Mouse (Mus musculus) kidney, embryonic 16.5 days (tissue): ENCODE data around the gene Ndrg2. TPM values are rescaled to one million over a fixed set of nuclear protein-coding genes. Genes with fewer than 3 reads are reported as not detected.

Experiments
- ATAC-seq: fragments of 200-750 bp; cut with Nextera tagmentation; 2 replicates; pipeline ENCODE4 v1.8.0; 2017; ENCODE audit warnings: moderate TSS enrichment; ENCODE audit not compliant: low FRiP score, low TSS enrichment
- H3K27ac ChIP-seq: fragments of 300-500 bp; sonication (generic); 2 replicates; pipeline ENCODE4 v1.5.1; 2014; ENCODE audit warnings: low read length
- H3K27me3 ChIP-seq: fragments of 300-500 bp; sonication (generic); 2 replicates; pipeline ENCODE4 v1.6.1; 2014; ENCODE audit warnings: low read length, control low read depth, mixed read lengths; ENCODE audit not compliant: insufficient read depth
- H3K36me3 ChIP-seq: fragments of 300-500 bp; sonication (generic); 2 replicates; pipeline ENCODE4 v1.6.1; 2014; ENCODE audit warnings: low read length, control low read depth, mixed read lengths; ENCODE audit not compliant: insufficient read depth
- H3K4me1 ChIP-seq: fragments of 300-500 bp; sonication (generic); 2 replicates; pipeline ENCODE4 v1.6.1; 2014; ENCODE audit warnings: low read length, control low read depth, mixed read lengths; ENCODE audit not compliant: insufficient read depth
- H3K4me2 ChIP-seq: fragments of 300-500 bp; sonication (generic); replicated peaks from 2 replicates; pipeline ENCODE4 v1.6.1; 2014; ENCODE audit warnings: low read depth, low read length
- H3K4me3 ChIP-seq: fragments of 300-500 bp; sonication (generic); 2 replicates; pipeline ENCODE4 v1.5.1; 2014; ENCODE audit warnings: mild to moderate bottlenecking, low read length
- H3K9ac ChIP-seq: fragments of 300-500 bp; sonication (generic); replicated peaks from 2 replicates; pipeline ENCODE4 v1.6.1; 2014; ENCODE audit warnings: low read length
- H3K9me3 ChIP-seq: fragments of 300-500 bp; sonication (generic); 2 replicates; pipeline ENCODE4 v1.6.1; 2016; ENCODE audit warnings: low read length, control low read depth
- WGBS: fragments of 180-500 bp; shearing (Covaris S2); extraction: QIAGEN DNeasy Blood & Tissue Kit; methylation state at CpG from one replicate; pipeline ENCODE4 v1.1.7; 2014; 5-methylcytosine and 5-hydroxymethylcytosine counted together
- polyA plus RNA-seq: library from polyadenylated mRNA; unstranded; fragments of >200 nt; fragmentation: Nextera tagmentation; extraction: Ambion mirVana; gene quantifications from 2 replicates; pipeline ENCODE4 v1.2.1, GENCODE M21; 2015

Gene Ndrg2
- polyA plus RNA-seq, 1 experiment from 2014 or later, result 59.5 TPM

DNA sequence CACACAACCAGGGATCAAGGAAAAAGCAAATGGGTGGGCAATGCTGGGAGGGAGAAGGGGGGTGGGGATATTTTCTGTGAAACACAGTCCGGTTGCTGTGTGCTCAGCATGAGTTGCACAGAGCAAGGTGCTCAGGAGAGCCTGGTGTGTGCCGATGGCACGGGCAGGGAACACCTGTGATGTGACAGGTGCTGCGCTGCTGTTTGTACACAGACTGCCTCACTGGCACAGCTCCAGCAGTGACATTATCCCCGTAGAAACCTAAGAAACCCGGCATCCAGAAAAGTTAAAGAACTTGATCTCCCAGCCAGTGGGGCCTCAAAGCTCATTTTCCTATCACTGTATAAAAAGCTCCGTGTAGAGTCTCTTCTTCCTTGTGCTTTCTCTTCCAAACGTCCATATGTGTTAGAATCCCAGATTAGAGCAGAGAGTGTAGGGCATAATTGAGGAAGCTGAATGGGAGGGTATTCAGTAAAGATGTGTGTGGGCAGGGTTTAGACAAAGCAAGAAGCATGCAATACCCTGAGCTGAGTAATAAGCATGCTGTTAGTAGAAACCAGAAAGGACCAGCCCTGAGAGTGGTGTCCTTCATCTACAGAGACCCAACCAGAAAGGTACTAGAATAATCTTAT, 17.3 kb downstream of the Ndrg2 start:
- H3K4me3 ChIP-seq, result no peak overlapping the region
- peaks cover 8% of the 10 kb centered on the region for H3K36me3 ChIP-seq
- no peaks in the 10 kb centered on the region for H3K27me3 ChIP-seq
- no peak for ATAC-seq
- H3K9ac ChIP-seq, result no peak overlapping the region
- WGBS, result 76% methylated on average over 8 of the region's 8 CpGs
- no peak overlapping the region for H3K27ac ChIP-seq
- H3K9me3 ChIP-seq, result no peaks in the 10 kb centered on the region
- H3K4me1 ChIP-seq, result no peaks in the 10 kb centered on the region
- H3K4me2 ChIP-seq, result no peak overlapping the region

DNA sequence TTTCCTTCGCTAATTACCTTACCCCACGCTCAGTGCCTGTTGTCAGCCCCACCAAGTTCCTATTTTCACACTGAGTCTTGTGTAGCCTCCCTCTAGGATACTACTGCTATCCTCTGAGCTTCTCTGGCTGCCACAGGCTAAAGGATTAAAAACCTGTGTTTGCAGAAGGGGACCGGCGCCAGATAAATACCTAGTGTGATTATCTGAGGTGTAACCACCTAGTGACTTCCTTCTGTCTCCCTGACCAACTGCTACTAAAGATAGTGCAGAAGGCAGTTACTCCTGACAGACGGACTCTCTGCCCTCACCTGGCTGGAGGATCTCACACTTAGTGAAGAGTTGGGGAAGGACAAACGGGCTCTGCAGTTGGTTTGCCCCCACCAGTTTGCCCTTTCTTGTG, 17.9 kb downstream of the Ndrg2 start:
- no peak overlapping the region for H3K4me2 ChIP-seq
- 83% methylated on average over 6 of the region's 6 CpGs for WGBS
- H3K4me1 ChIP-seq, result no peaks in the 10 kb centered on the region
- H3K27me3 ChIP-seq, result no peaks in the 10 kb centered on the region
- no peaks in the 10 kb centered on the region for H3K9me3 ChIP-seq
- H3K27ac ChIP-seq, result no peak overlapping the region
- no peak overlapping the region for H3K9ac ChIP-seq
- peaks cover 15% of the 10 kb centered on the region for H3K36me3 ChIP-seq
- H3K4me3 ChIP-seq, result no peak overlapping the region
- no peak for ATAC-seq

DNA sequence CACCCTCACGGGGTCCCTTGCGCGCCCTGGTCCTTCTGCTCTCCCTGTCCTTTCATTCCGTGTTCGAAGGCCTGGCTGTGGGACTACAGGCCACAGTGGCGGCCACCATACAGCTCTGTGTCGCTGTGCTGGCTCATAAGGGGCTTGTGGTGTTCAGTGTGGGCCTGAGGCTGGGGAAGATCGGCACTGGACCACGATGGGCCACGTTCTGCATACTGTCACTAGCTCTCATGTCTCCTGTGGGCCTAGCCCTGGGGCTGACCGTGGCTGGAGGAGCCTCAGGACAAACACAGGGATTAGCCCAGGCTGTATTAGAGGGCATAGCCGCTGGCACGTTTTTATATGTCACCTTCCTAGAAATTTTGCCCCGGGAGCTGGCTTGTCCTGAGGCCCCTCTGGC, 18.9 kb downstream of the Ndrg2 start:
- no peaks in the 10 kb centered on the region for H3K9me3 ChIP-seq
- H3K9ac ChIP-seq, result no peak overlapping the region
- no peak overlapping the region for H3K4me2 ChIP-seq
- no peaks in the 10 kb centered on the region for H3K4me1 ChIP-seq
- no peak overlapping the region for H3K27ac ChIP-seq
- ATAC-seq, result no peak
- H3K36me3 ChIP-seq, result peaks cover 23% of the 10 kb centered on the region
- H3K27me3 ChIP-seq, result no peaks in the 10 kb centered on the region
- no peak overlapping the region for H3K4me3 ChIP-seq
- WGBS, result 79% methylated on average over 14 of the region's 14 CpGs

- H3K9me3 ChIP-seq, result no peaks in the 10 kb centered on the region
- H3K4me1 ChIP-seq, result no peaks in the 10 kb centered on the region
- 64% methylated on average over 3 of the region's 3 CpGs for WGBS
- H3K27ac ChIP-seq, result no peak overlapping the region
- no peak overlapping the region for H3K4me2 ChIP-seq
- H3K36me3 ChIP-seq, result peaks cover 36% of the 10 kb centered on the region
- no peak for ATAC-seq
- no peak overlapping the region for H3K9ac ChIP-seq
- H3K4me3 ChIP-seq, result no peak overlapping the region
- no peaks in the 10 kb centered on the region for H3K27me3 ChIP-seq
These were observed 20.1 kb downstream of the Ndrg2 start for GRCm38 (mm10) chr14:51893809-51894208.

DNA sequence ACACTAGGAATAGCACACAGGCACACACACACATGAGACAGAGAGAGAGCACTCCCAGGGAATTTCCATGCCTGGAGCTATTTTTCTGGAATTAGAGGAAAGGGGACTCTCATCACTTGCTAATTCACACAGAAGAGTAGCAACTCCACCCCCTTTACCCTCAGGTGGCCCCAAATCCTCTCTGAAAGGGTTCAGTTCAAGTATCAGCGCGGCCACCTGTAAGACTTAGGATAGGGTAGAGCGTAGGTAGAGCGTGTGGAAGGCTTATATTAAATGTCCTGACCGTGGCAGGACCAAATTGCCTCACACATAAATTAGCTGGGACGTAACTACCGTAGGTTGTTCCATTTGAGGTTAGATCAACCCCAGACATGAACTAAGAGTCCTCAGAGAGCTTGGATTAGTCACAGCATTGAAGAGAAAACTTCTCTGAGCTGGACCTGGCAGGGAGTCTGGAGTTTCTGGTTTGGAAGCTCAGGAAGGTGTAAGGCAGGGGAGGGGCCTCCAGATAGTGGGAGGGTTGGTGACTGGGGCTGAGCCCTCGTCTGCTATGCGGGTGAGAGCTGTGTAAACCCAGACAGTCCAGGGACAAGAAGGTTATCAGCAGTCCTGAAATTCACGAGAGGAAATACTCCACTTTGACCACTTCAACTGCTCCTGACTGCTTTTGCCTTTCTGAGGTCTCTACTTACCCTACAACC, 20.7 kb downstream of the Ndrg2 start:
- H3K36me3 ChIP-seq, result peaks cover 40% of the 10 kb centered on the region
- H3K4me3 ChIP-seq, result no peak overlapping the region
- H3K27ac ChIP-seq, result no peak overlapping the region
- H3K9ac ChIP-seq, result no peak overlapping the region
- WGBS, result 34% methylated on average over 10 of the region's 10 CpGs
- H3K4me2 ChIP-seq, result no peak overlapping the region
- H3K4me1 ChIP-seq, result no peaks in the 10 kb centered on the region
- H3K9me3 ChIP-seq, result no peaks in the 10 kb centered on the region
- no peak for ATAC-seq
- no peaks in the 10 kb centered on the region for H3K27me3 ChIP-seq

- Histone ChIP-seq H3K9me3 (no peaks in the 10 kb centered on the region), H3K4me1 (no peaks in the 10 kb centered on the region), H3K4me2 (no peak within 1 kb of the TSS), H3K27me3 (no peaks in the 10 kb centered on the region), H3K27ac (no peak within 1 kb of the TSS), H3K4me3 (no peak within 1 kb of the TSS), H3K9ac (no peak within 1 kb of the TSS), H3K36me3 (peaks cover 48% of the 10 kb centered on the region)
- ATAC-seq, result no peak
- WGBS, result 81% methylated on average over 9 of the region's 9 CpGs
These were observed 21.6 kb downstream of the Ndrg2 start, which contains the start of gene Slc39a2 for GRCm38 (mm10) chr14:51892191-51892939. Gene Slc39a2 (plus strand): TSS chr14:51892889.

GRCm38 (mm10) chr14:51889833-51890232, 24.1 kb downstream of the Ndrg2 start:
- no peak overlapping the region for H3K4me3 ChIP-seq
- H3K36me3 ChIP-seq, result peaks cover 57% of the 10 kb centered on the region
- no peaks in the 10 kb centered on the region for H3K9me3 ChIP-seq
- no peak overlapping the region for H3K4me2 ChIP-seq
- no peak overlapping the region for H3K27ac ChIP-seq
- H3K4me1 ChIP-seq, result peaks cover 12% of the 10 kb centered on the region
- no peaks in the 10 kb centered on the region for H3K27me3 ChIP-seq
- ATAC-seq, result no peak
- 91% methylated on average over 6 of the region's 6 CpGs for WGBS
- no peak overlapping the region for H3K9ac ChIP-seq

GRCm38 (mm10) chr14:51886051-51886450, 27.9 kb downstream of the Ndrg2 start:
- H3K4me2 ChIP-seq, result peak overlapping the region; percentile 86
- H3K4me3 ChIP-seq, result no peak overlapping the region
- peaks cover 12% of the 10 kb centered on the region for H3K4me1 ChIP-seq
- H3K27ac ChIP-seq, result no peak overlapping the region
- H3K36me3 ChIP-seq, result peaks cover 43% of the 10 kb centered on the region
- H3K9me3 ChIP-seq, result no peaks in the 10 kb centered on the region
- no peak for ATAC-seq
- no peak overlapping the region for H3K9ac ChIP-seq
- H3K27me3 ChIP-seq, result no peaks in the 10 kb centered on the region
- WGBS, result 64% methylated on average over 6 of the region's 6 CpGs

DNA sequence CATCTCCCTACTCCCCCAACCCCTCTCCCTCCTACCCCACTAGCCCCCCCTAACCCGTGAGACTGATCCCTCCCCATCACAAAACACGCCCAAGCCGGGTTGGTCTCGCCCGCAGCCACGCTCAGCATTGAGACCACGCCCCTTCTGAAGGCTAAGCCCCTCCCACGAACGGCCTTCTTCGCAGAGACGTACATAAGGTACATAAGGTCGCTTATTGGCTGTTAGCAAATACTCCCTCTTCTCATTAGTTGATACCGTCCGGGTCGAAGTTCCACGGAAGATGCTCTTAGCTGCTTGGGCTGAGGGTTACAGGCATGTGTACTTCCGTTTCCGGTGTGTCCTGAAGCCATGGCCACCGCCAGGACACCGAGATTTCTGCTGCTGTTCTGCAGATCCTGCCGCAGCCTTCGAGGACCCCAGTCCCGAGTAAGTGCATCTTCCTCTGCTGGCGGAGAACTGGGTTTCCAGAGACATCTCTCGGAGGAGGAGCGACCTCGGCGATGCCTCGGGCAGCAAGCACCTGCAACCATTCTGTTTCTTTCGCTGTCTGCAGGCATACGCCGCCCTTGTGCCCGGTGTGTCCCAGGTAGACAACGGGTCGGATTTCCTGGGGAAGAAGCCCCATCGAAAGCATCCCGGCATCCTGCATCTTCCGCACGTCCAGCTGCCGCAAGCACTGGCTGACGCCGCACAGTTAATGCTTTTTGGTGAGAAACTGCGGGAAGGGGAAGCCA, 29.2 kb downstream of the Ndrg2 start, which contains the start of gene Mettl17:
Gene Mettl17 (plus strand): TSS at position 245 of the 734 bp plus-strand sequence.
- H3K27ac ChIP-seq, result peak within 1 kb of the TSS; percentile 84
- no peaks in the 10 kb centered on the region for H3K27me3 ChIP-seq
- peaks cover 31% of the 10 kb centered on the region for H3K36me3 ChIP-seq
- no peaks in the 10 kb centered on the region for H3K9me3 ChIP-seq
- H3K4me1 ChIP-seq, result peaks cover 12% of the 10 kb centered on the region
- WGBS, result under 1% methylated on average over 43 of the region's 43 CpGs
- H3K4me3 ChIP-seq, result peak within 1 kb of the TSS; percentile 76
- peak within 1 kb of the TSS; percentile 83 for H3K9ac ChIP-seq
- H3K4me2 ChIP-seq, result peak within 1 kb of the TSS; percentile 86
- ATAC-seq, result peak; percentile 97
